Mouse (Mus musculus): Measurements from ENCODE around the gene Tmem191c.
A peak's percentile ranks its signal among the peaks of the same experiment; 100 is the strongest.
"Not testable (repeated sequence)": the region's sequence is repeated elsewhere in the genome, so short reads cannot be mapped to it uniquely, and the experiment has no call there.

Gene Tmem191c

DNA sequence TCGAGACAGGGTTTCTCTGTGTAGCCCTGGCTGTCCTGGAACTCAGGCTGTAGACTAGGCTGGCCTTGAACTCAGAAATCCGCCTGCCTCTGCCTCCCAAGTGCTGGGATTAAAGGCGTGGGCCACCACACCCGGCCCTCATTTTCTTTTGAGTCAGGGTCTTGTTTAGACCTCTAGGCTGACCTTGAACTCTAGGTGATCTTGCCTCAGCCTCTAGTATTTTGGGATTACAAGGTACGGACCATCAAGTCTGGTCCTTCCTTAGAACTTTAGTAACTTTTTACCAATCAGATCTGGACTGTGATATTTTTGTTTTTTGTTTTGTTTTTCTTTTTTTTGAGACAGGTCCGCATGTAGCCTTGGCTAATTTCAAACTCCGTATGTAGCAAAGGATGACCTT is at the start of gene Tmem191c:
Gene Tmem191c (plus strand): TSS at position 357 of the 400 bp plus-strand sequence.
- no peak for DNase-seq

DNA sequence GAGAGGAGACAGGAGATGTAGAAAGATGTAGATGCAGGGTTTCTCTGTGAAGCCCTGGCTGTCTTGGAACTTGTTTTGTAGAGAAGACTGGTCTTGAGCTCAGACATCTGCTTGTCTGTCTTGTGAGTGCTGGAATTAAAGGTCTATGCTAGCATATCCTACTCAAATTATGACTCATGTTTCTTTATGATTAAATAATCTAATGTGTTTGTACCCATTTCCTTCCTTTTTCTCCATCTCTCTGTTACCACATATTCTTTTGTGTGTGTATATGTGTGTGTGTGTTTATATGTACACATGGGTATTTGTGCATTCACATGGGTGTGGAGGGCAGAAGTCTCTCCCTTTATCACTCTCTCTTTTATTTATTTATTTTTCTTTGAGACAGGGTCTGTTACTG is 49.4 kb upstream of the Tmem191c start:
- no peak for DNase-seq

DNA sequence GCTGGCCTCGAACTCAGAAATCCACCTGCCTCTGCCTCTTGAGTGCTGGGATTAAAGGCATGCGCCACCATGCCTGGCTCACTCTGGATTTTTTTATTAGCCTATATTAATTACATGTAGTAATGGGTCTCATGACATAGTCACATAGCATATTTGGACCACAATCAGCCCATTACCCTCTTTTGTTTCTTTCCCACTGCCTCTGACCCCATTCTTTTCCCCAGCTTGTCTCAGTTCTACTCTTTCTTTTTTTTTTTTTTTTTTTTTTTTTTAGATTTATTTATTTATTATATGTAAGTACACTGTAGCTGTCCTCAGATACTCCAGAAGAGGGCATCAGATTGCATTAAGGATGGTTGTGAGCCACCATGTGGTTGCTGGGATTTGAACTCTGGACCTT is 44.4 kb upstream of the Tmem191c start:
- not testable (repeated sequence) for DNase-seq

DNA sequence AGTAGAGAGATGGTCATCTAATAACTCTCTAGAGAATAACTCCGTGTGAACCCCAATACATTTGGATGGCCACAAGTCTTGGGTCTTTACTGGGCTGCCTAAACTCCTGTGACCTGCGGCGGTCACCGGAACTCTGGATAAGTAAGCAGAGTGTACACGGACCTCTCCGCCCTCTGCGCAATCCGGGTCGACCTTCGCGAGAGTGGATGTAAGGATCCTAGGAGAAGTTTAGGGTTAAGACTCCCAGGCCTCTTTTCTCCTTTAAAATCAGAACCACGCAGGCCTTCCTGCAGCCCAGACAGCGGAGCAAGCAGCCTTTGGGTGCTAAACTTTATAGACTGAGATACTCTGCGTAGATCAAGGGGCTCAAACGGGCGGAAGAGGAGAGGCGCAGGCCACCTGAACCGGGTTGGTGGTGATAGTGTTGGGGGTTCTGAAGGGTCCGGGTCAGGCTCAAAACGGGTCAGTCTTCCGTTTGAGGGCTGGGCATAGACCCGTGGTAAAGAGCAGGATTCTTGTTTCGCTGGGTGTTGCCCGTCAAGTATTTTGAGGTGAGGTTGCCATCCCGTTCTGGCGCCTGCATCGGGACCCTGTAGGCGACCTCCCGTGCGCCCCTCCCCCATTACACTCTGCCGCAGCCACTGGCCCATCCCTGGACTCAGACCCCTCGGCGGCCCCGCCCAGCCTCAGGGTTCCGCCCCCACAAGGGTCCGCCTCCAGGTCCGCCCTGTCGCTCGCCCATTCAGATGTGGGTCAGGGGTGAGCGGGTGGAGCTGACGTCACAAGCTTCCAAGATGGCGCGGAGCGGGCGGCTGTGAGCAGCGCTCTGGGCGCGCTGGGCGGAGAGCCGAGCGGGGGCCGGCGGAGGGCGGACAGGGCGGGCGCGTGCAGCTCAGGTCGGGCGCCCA is 42.8 kb upstream of the Tmem191c start, which contains the start of gene Hic2:
Gene Hic2 (plus strand): TSS at position 779 of the 908 bp plus-strand sequence.
- DNase-seq, result peak; percentile 97 to 98

DNA sequence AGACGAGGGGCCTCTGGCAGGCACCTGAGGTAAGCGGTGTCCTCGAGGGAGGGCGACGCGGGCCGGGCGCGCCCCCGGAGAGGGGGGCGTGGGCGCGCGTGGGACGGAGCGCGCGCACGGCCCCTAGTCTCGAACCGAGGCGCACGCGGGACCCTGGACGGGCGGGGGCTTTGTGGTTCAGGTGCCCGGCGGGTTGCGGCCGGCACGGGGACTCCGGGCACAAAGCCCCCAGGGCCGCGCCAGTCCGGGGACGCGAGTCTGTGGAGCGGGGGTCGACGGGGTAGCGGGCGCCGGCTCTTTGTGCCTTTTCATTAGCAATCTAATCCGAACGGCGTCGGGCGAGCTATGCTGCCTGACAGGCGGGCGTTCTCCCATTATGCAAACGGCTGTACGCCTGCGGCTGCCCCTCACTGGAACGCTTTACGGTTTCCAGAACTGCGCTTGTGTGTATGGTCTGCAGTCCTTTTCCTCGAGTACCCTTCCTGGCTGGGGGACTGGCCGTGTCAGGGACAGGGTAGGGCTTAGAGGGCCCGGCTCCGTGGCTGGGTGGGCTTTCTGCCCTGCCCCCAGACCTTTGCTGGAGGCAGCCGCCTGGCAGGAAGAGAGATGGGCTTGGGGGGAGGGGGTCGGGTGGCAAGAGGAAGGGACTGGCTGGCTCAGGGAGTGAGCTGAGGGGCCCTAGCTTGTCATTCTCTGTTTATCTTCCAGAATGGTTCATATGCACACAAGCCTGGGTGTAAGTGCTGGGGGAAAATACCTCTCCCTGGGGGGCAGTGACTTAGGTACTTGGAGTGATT is 42.0 kb upstream of the Tmem191c start:
- peak; percentile 66 to 78 for DNase-seq

DNA sequence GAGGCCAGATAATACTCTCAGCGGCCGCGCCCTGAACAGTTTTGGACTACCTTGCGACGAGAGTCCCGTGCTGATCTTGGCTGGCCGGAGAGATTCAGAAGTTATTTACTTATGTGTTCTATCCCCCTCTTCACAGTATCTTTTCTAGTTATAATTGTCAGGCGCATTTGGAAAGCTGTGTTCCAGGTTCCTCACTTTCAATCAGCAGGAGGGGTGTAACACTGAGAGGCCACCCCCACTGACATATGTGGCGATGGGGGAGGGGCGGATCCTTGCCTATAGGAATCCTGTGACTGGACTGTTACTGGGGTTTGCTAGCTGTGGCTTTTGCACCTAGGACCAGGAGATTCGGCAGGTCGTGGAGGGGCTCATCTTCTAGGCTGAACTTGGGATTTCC is 41.4 kb upstream of the Tmem191c start:
- DNase-seq, result peak; percentile 62 to 66

DNA sequence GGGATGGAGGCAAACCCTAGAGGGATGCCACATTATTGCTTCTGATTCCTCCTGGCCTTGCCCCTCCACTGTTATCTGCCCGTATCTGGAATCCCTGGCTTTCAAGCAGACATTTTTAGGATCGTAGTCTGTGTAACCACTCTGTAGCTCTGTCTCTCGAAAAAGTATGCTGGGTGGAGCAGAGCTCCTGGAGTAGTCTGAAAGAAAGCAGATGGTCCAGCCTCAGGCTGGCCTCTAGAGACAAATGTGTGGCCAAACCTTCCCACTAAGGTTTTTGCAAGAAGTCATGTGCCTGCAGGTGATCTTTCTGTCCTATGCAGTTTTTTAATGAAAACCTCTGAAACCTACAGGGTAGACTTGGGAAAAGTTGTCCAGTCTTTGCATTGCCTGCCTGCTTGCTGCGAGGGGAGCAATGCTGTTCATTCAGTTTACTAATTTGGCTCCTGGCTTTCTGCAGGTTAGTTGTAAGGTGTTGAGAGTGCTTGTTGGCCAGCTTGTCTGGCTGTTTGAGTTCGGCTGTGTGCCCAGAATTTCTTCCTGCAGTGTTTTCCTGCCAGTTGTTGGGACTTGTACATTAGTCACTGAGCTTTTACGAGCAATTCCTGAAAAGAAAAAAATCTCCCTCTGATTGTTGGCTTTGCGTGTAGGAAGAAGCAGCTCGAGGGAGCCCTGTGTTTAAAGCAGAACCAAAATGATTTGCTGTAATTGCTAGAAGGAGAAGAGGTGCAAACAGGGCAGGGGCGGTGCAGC is 40.8 kb upstream of the Tmem191c start:
- peak in 1 of 2 experiments; percentile 43 for DNase-seq

GRCm38 (mm10) chr16:17237634-17238033 is 38.2 kb upstream of the Tmem191c start:
- no peak for DNase-seq

DNA sequence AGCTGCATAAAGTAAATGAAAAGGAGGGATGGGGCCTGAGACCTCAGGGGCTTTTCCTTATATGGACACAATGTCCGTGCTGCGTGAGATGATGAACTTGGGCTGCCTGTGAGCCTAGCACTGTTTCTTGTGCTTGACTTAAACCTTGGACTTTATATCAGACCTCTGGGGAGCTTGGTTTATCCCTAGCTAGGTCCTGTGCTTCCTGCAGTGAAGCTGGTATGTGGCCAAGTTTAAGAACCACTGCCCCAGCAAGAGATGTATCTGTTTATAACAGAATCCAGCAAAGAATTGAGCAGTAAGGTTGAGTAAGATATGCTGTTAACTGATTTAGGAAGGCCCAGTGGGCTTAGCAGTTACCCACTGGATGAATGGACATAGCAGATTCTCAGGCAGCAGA is 36.5 kb upstream of the Tmem191c start:
- DNase-seq, result no peak

GRCm38 (mm10) chr16:17243731-17244130 is 32.1 kb upstream of the Tmem191c start:
- DNase-seq, result no peak

GRCm38 (mm10) chr16:17244996-17245395 is 30.9 kb upstream of the Tmem191c start:
- DNase-seq, result no peak

DNA sequence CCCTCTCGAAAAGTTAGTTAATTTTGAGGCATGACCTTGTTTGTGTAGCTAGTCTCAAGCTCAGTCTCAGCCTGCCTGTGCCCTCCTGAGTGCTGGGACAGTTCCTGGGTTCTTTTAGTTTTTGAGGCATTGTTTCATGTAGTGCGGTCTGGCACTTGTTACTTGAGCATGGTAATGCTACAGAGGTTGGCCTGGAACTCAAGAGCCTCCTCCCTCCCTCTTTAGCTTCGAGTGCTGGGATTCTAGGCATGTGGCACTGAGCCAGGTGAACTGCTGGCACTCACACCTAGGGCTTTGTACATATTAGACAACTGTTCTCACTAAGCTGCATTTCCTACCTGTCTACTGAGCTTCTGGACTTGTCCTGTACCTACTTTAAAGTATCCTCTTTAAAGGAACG is 28.1 kb upstream of the Tmem191c start:
- DNase-seq, result peak; percentile 43 to 61

GRCm38 (mm10) chr16:17249135-17249534 is 26.7 kb upstream of the Tmem191c start:
- no peak for DNase-seq

- peak; percentile 85 to 87 for DNase-seq
These were observed 24.3 kb upstream of the Tmem191c start for GRCm38 (mm10) chr16:17251539-17251938.

GRCm38 (mm10) chr16:17252086-17252726 is 23.7 kb upstream of the Tmem191c start:
- no peak for DNase-seq

- DNase-seq, result no peak
These were observed 23.0 kb upstream of the Tmem191c start for GRCm38 (mm10) chr16:17252841-17253240.

GRCm38 (mm10) chr16:17254005-17254597 is 21.8 kb upstream of the Tmem191c start:
- DNase-seq, result peak in 1 of 2 experiments; percentile 52

GRCm38 (mm10) chr16:17255270-17255669 is 20.6 kb upstream of the Tmem191c start:
- no peak for DNase-seq

DNA sequence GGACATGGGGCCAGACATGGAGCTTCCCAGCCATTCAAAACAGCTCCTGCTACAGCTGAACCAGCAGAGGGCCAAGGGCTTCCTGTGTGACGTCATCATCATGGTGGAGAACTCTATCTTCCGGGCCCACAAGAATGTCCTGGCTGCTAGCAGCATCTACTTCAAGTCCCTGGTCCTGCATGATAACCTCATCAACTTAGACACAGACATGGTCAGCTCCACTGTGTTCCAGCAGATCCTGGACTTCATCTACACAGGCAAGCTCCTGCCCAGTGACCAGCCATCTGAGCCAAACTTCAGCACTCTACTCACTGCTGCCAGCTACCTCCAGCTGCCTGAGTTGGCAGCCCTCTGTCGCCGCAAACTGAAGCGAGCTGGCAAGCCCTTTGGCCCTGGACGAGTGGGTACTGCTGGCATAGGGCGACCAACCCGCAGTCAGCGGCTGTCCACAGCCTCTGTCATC is 18.5 kb upstream of the Tmem191c start:
- peak in 1 of 2 experiments; percentile 21 for DNase-seq

DNA sequence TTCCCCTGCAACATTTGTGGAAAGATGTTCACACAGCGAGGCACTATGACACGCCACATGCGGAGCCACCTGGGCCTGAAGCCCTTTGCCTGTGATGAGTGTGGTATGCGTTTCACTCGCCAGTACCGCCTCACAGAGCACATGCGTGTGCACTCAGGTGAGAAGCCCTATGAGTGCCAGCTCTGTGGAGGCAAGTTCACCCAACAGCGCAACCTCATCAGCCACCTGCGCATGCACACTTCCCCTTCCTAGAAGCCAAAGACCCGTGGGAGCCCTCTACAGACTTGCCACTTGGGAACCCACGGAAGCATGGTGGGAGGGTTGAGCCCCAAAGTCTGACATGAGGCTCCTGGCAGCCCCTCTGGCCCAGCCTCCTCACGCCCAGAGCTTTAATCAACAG is 17.0 kb upstream of the Tmem191c start:
- DNase-seq, result no peak

- DNase-seq, result no peak
These were observed 14.5 kb upstream of the Tmem191c start for GRCm38 (mm10) chr16:17261341-17261740.

- no peak for DNase-seq
These were observed 9.8 kb upstream of the Tmem191c start for GRCm38 (mm10) chr16:17266113-17266512.

All from kidney, postnatal 4 days (tissue).